Mouse (Mus musculus) megakaryocyte-erythroid progenitor cell, adult 5-6 weeks (primary cell): ENCODE measurements around the gene Rps10. TPM values are rescaled to one million over a fixed set of nuclear protein-coding genes. Genes with fewer than 3 reads are reported as not detected.
"Not testable (repeated sequence)": the region's sequence is repeated elsewhere in the genome, so short reads cannot be mapped to it uniquely, and the experiment has no call there.

Experiments
- ATAC-seq: replicated peaks from 2 replicates; pipeline ENCODE4 v1.8.0; 2016; ENCODE audit warnings: mild to moderate bottlenecking, inconsistent platforms; ENCODE audit not compliant: severe bottlenecking, poor library complexity, low FRiP score, low TSS enrichment
- total RNA-seq, 2 experiments: library from RNA; stranded (forward) in 1 of 2; stranded (reverse) in 1 of 2; fragments of 200-1000, 215-1000 nt in 1 of 2; fragments of >200 nt in 1 of 2; fragmentation: Nextera tagmentation in 1 of 2; gene quantifications; 2 replicates each; pipeline ENCODE4 v1.2.3; 2014 to 2017

Rps10 gene
- total RNA-seq, 2 experiments from 2014 or later: 2,733 to 3,218 TPM

GRCm38 (mm10) chr17:27650160-27650559 lies 13.7 kb upstream of the Rps10 start:
- peak; percentile 67 for ATAC-seq

- no peak for ATAC-seq
Observed at GRCm38 (mm10) chr17:27645807-27646206, 9.3 kb upstream of the Rps10 start.

- no peak for ATAC-seq
Observed at GRCm38 (mm10) chr17:27644572-27644971, 8.1 kb upstream of the Rps10 start.

GRCm38 (mm10) chr17:27643756-27644155 lies 7.3 kb upstream of the Rps10 start:
- no peak for ATAC-seq

- no peak for ATAC-seq
Observed at GRCm38 (mm10) chr17:27643101-27643500, 6.6 kb upstream of the Rps10 start.

GRCm38 (mm10) chr17:27642491-27643062 lies 6.1 kb upstream of the Rps10 start:
- peak; percentile 23 for ATAC-seq

GRCm38 (mm10) chr17:27639851-27640250 lies 3.4 kb upstream of the Rps10 start:
- not testable (repeated sequence) for ATAC-seq

GRCm38 (mm10) chr17:27638921-27639332 lies 2.5 kb upstream of the Rps10 start:
- no peak for ATAC-seq

GRCm38 (mm10) chr17:27637333-27637732 lies 864 bp upstream of the Rps10 start:
- no peak for ATAC-seq

GRCm38 (mm10) chr17:27635575-27635903 lies 930 bp downstream of the Rps10 start:
- ATAC-seq: not testable (repeated sequence)

- peak; percentile 75 for ATAC-seq
Observed at GRCm38 (mm10) chr17:27634871-27635574, 1.4 kb downstream of the Rps10 start, which contains the start of gene RPS10-NUDT3. Gene RPS10-NUDT3, minus strand, starts transcription at chr17:27635222.

- ATAC-seq: peak; percentile 47; the same call in 1 of the 2 replicates
Observed at GRCm38 (mm10) chr17:27629249-27630020, 7.0 kb downstream of the Rps10 start.

GRCm38 (mm10) chr17:27628376-27628775 lies 8.1 kb downstream of the Rps10 start:
- ATAC-seq: no peak

- no peak for ATAC-seq
Observed at GRCm38 (mm10) chr17:27627451-27627850, 9.0 kb downstream of the Rps10 start.

GRCm38 (mm10) chr17:27626681-27627080 lies 9.8 kb downstream of the Rps10 start:
- no peak for ATAC-seq

- no peak for ATAC-seq
Observed at GRCm38 (mm10) chr17:27625455-27626251, 10.8 kb downstream of the Rps10 start.

- ATAC-seq: peak; percentile 51
Observed at GRCm38 (mm10) chr17:27623360-27624326, 12.8 kb downstream of the Rps10 start, which contains the start of gene Nudt3. Gene Nudt3, minus strand, starts transcription at chr17:27623495.

- 0 out of 2 replicates have a peak, but pooled peaks have one; percentile 31 for ATAC-seq
Observed at GRCm38 (mm10) chr17:27622611-27623359, 13.7 kb downstream of the Rps10 start.
